Mouse (Mus musculus): ENCODE measurements at regions not wholly inside any gene's neighbourhood (a gene's known extent, or its start where the extent isn't known, plus 50 kb on each side); places are given as distances from the start of the nearest gene placed in this dataset.

- H3K9ac ChIP-seq (ENCODE audit: low read depth, low read length) = no peak overlapping the region
- no peaks in the 10 kb centered on the region for H3K9me3 ChIP-seq (replicated peaks; ENCODE audit: low read length)
- ATAC-seq (replicated peaks; ENCODE audit: low FRiP score, low read depth) (no peak), DNase-seq (ENCODE audit: low spot score) (no peak)
- H3K27ac ChIP-seq = no peak overlapping the region
- no peaks in the 10 kb centered on the region for H3K4me1 ChIP-seq (replicated peaks; ENCODE audit: insufficient read depth, low read length)
- no peak for TF ChIP-seq CTCF (IDR thresholded peaks at IDR 0.05; ENCODE audit: low read depth)
- WGBS = 87% methylated on average over 5 of the region's 5 CpGs
- H3K27me3 ChIP-seq (ENCODE audit: insufficient read depth, low read length) = no peaks in the 10 kb centered on the region
- H3K36me3 ChIP-seq (ENCODE audit: insufficient read depth, low read length) = no peaks in the 10 kb centered on the region
- no peak overlapping the region for H3K4me2 ChIP-seq (ENCODE audit: low read length)
- no peak overlapping the region for H3K4me3 ChIP-seq (replicated peaks; ENCODE audit: low read depth, low read length)
Measured at GRCm38 (mm10) chr14:37237191-37237590, 102.1 kb upstream of the Ghitm start.

- H3K36me3 ChIP-seq (ENCODE audit: insufficient read depth, low read length) = no peaks in the 10 kb centered on the region
- no peaks in the 10 kb centered on the region for H3K9me3 ChIP-seq (replicated peaks; ENCODE audit: low read length)
- no peak for DNase-seq (ENCODE audit: low spot score)
- no peak overlapping the region for H3K4me2 ChIP-seq (ENCODE audit: low read length)
- ATAC-seq (replicated peaks; ENCODE audit: low FRiP score, low read depth) = no peak
- no peak overlapping the region for H3K27ac ChIP-seq
- no peak for TF ChIP-seq CTCF (IDR thresholded peaks at IDR 0.05; ENCODE audit: low read depth)
- no peaks in the 10 kb centered on the region for H3K27me3 ChIP-seq (ENCODE audit: insufficient read depth, low read length)
- no peaks in the 10 kb centered on the region for H3K4me1 ChIP-seq (replicated peaks; ENCODE audit: insufficient read depth, low read length)
- no peak overlapping the region for H3K9ac ChIP-seq (ENCODE audit: low read depth, low read length)
- no peak overlapping the region for H3K4me3 ChIP-seq (replicated peaks; ENCODE audit: low read depth, low read length)
Measured at GRCm38 (mm10) chr14:37208256-37208655, 73.2 kb upstream of the Ghitm start.

GRCm38 (mm10) chr14:37189795-37190194 is 54.7 kb upstream of the Ghitm start:
- Histone ChIP-seq H3K4me3 (replicated peaks; ENCODE audit: low read depth, low read length) (no peak overlapping the region), H3K9me3 (replicated peaks; ENCODE audit: low read length) (no peaks in the 10 kb centered on the region), H3K27ac (no peak overlapping the region), H3K27me3 (ENCODE audit: insufficient read depth, low read length) (no peaks in the 10 kb centered on the region), H3K4me2 (ENCODE audit: low read length) (no peak overlapping the region), H3K4me1 (replicated peaks; ENCODE audit: insufficient read depth, low read length) (no peaks in the 10 kb centered on the region), H3K36me3 (ENCODE audit: insufficient read depth, low read length) (no peaks in the 10 kb centered on the region), H3K9ac (ENCODE audit: low read depth, low read length) (no peak overlapping the region)
- DNase-seq (ENCODE audit: low spot score) = no peak
- no peak for ATAC-seq (replicated peaks; ENCODE audit: low FRiP score, low read depth)
- 61% methylated on average over 5 of the region's 5 CpGs for WGBS
- TF ChIP-seq CTCF (IDR thresholded peaks at IDR 0.05; ENCODE audit: low read depth) = no peak
